Mouse (Mus musculus): ENCODE results near the gene Adsl.

Adsl gene

GRCm38 (mm10) chr15:80941468-80942040 lies 6.7 kb upstream of the Adsl start:
- DNase-seq, result peak; percentile 81

GRCm38 (mm10) chr15:80945851-80946250 lies 2.4 kb upstream of the Adsl start:
- no peak for DNase-seq

GRCm38 (mm10) chr15:80949431-80949830 lies 1.1 kb downstream of the Adsl start:
- DNase-seq, result no peak

GRCm38 (mm10) chr15:80950055-80950454 lies 1.8 kb downstream of the Adsl start:
- no peak for DNase-seq

- no peak for DNase-seq
Observed at GRCm38 (mm10) chr15:80953971-80954370, 5.7 kb downstream of the Adsl start.

- DNase-seq, result no peak
Observed at GRCm38 (mm10) chr15:80954861-80955260, 6.6 kb downstream of the Adsl start.

- DNase-seq, result no peak
Observed at GRCm38 (mm10) chr15:80955836-80956438, 7.6 kb downstream of the Adsl start.

GRCm38 (mm10) chr15:80969371-80969770 lies 21.1 kb downstream of the Adsl start:
- DNase-seq, result no peak

- DNase-seq, result no peak
Observed at GRCm38 (mm10) chr15:80974311-80974710, 26.0 kb downstream of the Adsl start.

- DNase-seq, result no peak
Observed at GRCm38 (mm10) chr15:80975666-80976065, 27.4 kb downstream of the Adsl start.

- peak; percentile 98 for DNase-seq
Observed at GRCm38 (mm10) chr15:80977620-80978334, 29.5 kb downstream of the Adsl start, which contains the start of gene Sgsm3. Sgsm3 (plus strand) TSS chr15:80977765.

GRCm38 (mm10) chr15:80979611-80980010 lies 31.3 kb downstream of the Adsl start:
- DNase-seq, result no peak

- no peak for DNase-seq
Observed at GRCm38 (mm10) chr15:80981176-80981575, 32.9 kb downstream of the Adsl start.

- DNase-seq, result no peak
Observed at GRCm38 (mm10) chr15:80983264-80983663, 35.0 kb downstream of the Adsl start.

GRCm38 (mm10) chr15:80988331-80988730 lies 40.0 kb downstream of the Adsl start:
- no peak for DNase-seq

GRCm38 (mm10) chr15:80989712-80990111 lies 41.4 kb downstream of the Adsl start:
- no peak for DNase-seq

- DNase-seq, result no peak
Observed at GRCm38 (mm10) chr15:80994959-80995358, 46.7 kb downstream of the Adsl start.

GRCm38 (mm10) chr15:80996090-80996835 lies 48.0 kb downstream of the Adsl start:
- DNase-seq, result no peak

- no peak for DNase-seq
Observed at GRCm38 (mm10) chr15:80997077-80997476, 48.8 kb downstream of the Adsl start.

- DNase-seq, result no peak
Observed at GRCm38 (mm10) chr15:81000419-81001138, 52.3 kb downstream of the Adsl start.

- DNase-seq, result no peak
Observed at GRCm38 (mm10) chr15:81006127-81006735, 57.9 kb downstream of the Adsl start.

- peak; percentile 87 for DNase-seq
Observed at GRCm38 (mm10) chr15:81007339-81007738, 59.0 kb downstream of the Adsl start.

All from heart, adult 11 months (tissue).